Comparison of ENCODE assay signal across 8 mouse cellular contexts in genomic region chr11:102317901-102318575, GRCm38 (mm10). TPM values are rescaled to one million over a fixed set of nuclear protein-coding genes. Genes with fewer than 3 reads are reported as not detected.
DNase-seq lines count a peak whose midpoint lies in the region; ATAC-seq and TF ChIP-seq lines count a peak whose summit lies in the region.

No protein-coding gene starts in this region.

- peak overlapping the region; percentile 98 for H3K9ac ChIP-seq in intestine, postnatal 0 days (ENCODE audit: low read depth, low read length)
- peak overlapping the region; percentile 100 for H3K9ac ChIP-seq in liver, embryonic 16.5 days (ENCODE audit: low read depth, low read length)
- H3K9ac ChIP-seq in neural tube, embryonic 13.5 days, result peak overlapping the region; percentile 100

- peak; percentile 39 for ATAC-seq in intestine, postnatal 0 days
- ATAC-seq in liver, embryonic 16.5 days (ENCODE audit: low read depth), result peak; percentile 42
- ATAC-seq in neural tube, embryonic 13.5 days (ENCODE audit: low read depth), result peak; percentile 45

- no peaks in the 10 kb centered on the region; the same call in 1 of the 2 replicates for H3K27me3 ChIP-seq in intestine, postnatal 0 days (replicated peaks; ENCODE audit: control insufficient read depth, insufficient read depth, low read length)
- peaks cover 8% of the 10 kb centered on the region for H3K27me3 ChIP-seq in liver, embryonic 16.5 days (ENCODE audit: control insufficient read depth, insufficient read depth, low read depth, low read length)
- H3K27me3 ChIP-seq in neural tube, embryonic 13.5 days, result no peaks in the 10 kb centered on the region
- no peaks in the 10 kb centered on the region; the same call in 1 of the 2 replicates for H3K27me3 ChIP-seq in thymus, adult 2 months (ENCODE audit: control insufficient read depth, insufficient read depth, low read length)

- H3K4me1 ChIP-seq in cortical plate, adult 2 months (ENCODE audit: control insufficient read depth, insufficient read depth, low read length), result 0 out of 2 replicates have a peak, but pooled peaks cover 1% of the 10 kb centered on the region
- no peaks in the 10 kb centered on the region for H3K4me1 ChIP-seq in intestine, postnatal 0 days (replicated peaks; ENCODE audit: control insufficient read depth, insufficient read depth, low read length)
- H3K4me1 ChIP-seq in liver, embryonic 16.5 days (ENCODE audit: control insufficient read depth, low read depth, low read length), result peaks cover 30% of the 10 kb centered on the region
- peaks cover 28% of the 10 kb centered on the region for H3K4me1 ChIP-seq in neural tube, embryonic 13.5 days (replicated peaks)
- peaks cover 15% of the 10 kb centered on the region for H3K4me1 ChIP-seq in thymus, adult 2 months (replicated peaks; ENCODE audit: control insufficient read depth, insufficient read depth, low read length)

- H3K4me3 ChIP-seq in cortical plate, adult 2 months (ENCODE audit: insufficient read depth, low read length), result peak overlapping the region; percentile 55
- H3K4me3 ChIP-seq in intestine, postnatal 0 days (ENCODE audit: low read depth, low read length), result peak overlapping the region; percentile 97
- H3K4me3 ChIP-seq in liver, embryonic 16.5 days (ENCODE audit: low read depth, low read length), result peak overlapping the region; percentile 99
- H3K4me3 ChIP-seq in neural tube, embryonic 13.5 days, result peak overlapping the region; percentile 99
- peak overlapping the region; percentile 99 for H3K4me3 ChIP-seq in thymus, adult 2 months (ENCODE audit: control insufficient read depth, insufficient read depth, low read length)

- 0% methylated on average over 31 of the region's 77 CpGs for WGBS in intestine, postnatal 0 days
- under 1% methylated on average over 41 of the region's 77 CpGs for WGBS in liver, embryonic 16.5 days (ENCODE audit: insufficient replicate concordance)
- WGBS in neural tube, embryonic 13.5 days, result under 1% methylated on average over 29 of the region's 77 CpGs
- 1% methylated on average over 49 of the region's 77 CpGs for WGBS in thymus, adult 2 months

- peaks cover 16% of the 10 kb centered on the region for H3K36me3 ChIP-seq in intestine, postnatal 0 days (ENCODE audit: control insufficient read depth, insufficient read depth)
- H3K36me3 ChIP-seq in liver, embryonic 16.5 days (ENCODE audit: control insufficient read depth, insufficient read depth), result peaks cover 22% of the 10 kb centered on the region
- peaks cover 26% of the 10 kb centered on the region for H3K36me3 ChIP-seq in neural tube, embryonic 13.5 days
- H3K36me3 ChIP-seq in thymus, adult 2 months (ENCODE audit: control insufficient read depth, insufficient read depth, low read length), result peaks cover 20% of the 10 kb centered on the region

- H3K9me3 ChIP-seq in intestine, postnatal 0 days (ENCODE audit: control insufficient read depth), result no peaks in the 10 kb centered on the region
- H3K9me3 ChIP-seq in liver, embryonic 16.5 days (replicated peaks; ENCODE audit: control insufficient read depth, low read length), result no peaks in the 10 kb centered on the region
- no peaks in the 10 kb centered on the region for H3K9me3 ChIP-seq in neural tube, embryonic 13.5 days

- peak; percentile 65 to 69 for DNase-seq in urinary bladder, adult 18-20 months (ENCODE audit: low spot score in 2 of 2)
- DNase-seq in urinary bladder, postnatal 10 days (ENCODE audit: low spot score), result no peak
- peak; percentile 73 to 83 for DNase-seq in gastrocnemius, postnatal 4 days (ENCODE audit: low spot score in 2 of 2)
- peak; percentile 82 for DNase-seq in thymus, adult 2 months

- no peak for TF ChIP-seq POLR2A in cortical plate, adult 2 months (IDR thresholded peaks at IDR 0.05; ENCODE audit: extremely low read depth, insufficient read depth, low read length)
- TF ChIP-seq POLR2A in thymus, adult 2 months (IDR thresholded peaks at IDR 0.05; ENCODE audit: control insufficient read depth, extremely low read depth, insufficient read depth, low read length, poor library complexity), result peak; percentile 39; the same call in 1 of the 2 replicates

- H3K27ac ChIP-seq in cortical plate, adult 2 months (ENCODE audit: insufficient read depth, low read length), result peak overlapping the region; percentile 99
- peak overlapping the region; percentile 99 for H3K27ac ChIP-seq in intestine, postnatal 0 days (ENCODE audit: low read depth, low read length)
- H3K27ac ChIP-seq in liver, embryonic 16.5 days (ENCODE audit: low read length), result peak overlapping the region; percentile 98
- H3K27ac ChIP-seq in neural tube, embryonic 13.5 days (replicated peaks), result peak overlapping the region; percentile 100
- H3K27ac ChIP-seq in thymus, adult 2 months (ENCODE audit: control insufficient read depth, insufficient read depth, low read length), result peak overlapping the region; percentile 93

- TF ChIP-seq CTCF in cortical plate, adult 2 months (IDR thresholded peaks at IDR 0.05; ENCODE audit: extremely low read depth, insufficient read depth, low read length), result no peak
- TF ChIP-seq CTCF in intestine, postnatal 0 days (IDR thresholded peaks at IDR 0.05; ENCODE audit: low read depth), result no peak
- TF ChIP-seq CTCF in thymus, adult 2 months (IDR thresholded peaks at IDR 0.05; ENCODE audit: borderline replicate concordance, control insufficient read depth, extremely low read depth, insufficient read depth, low read length, poor library complexity), result no peak

- H3K4me2 ChIP-seq in intestine, postnatal 0 days (replicated peaks; ENCODE audit: low read depth), result peak overlapping the region; percentile 89
- peak overlapping the region; percentile 100 for H3K4me2 ChIP-seq in liver, embryonic 16.5 days (ENCODE audit: low read depth, low read length)
- peak overlapping the region; percentile 93 for H3K4me2 ChIP-seq in neural tube, embryonic 13.5 days

RNA-seq across cellular contexts. Expression of gene Ubtf, which starts 1.5 kb away (rescaled TPM):
- 84.1 and 86.8 TPM in 2 replicates for polyA plus RNA-seq in cortical plate, adult 2 months (2012; rRNA removed)
- 10 to 100 TPM; 85.8 to 98.3 TPM for total RNA-seq in gastrocnemius, postnatal 4 days (2021)
- 39.6 and 41.9 TPM in 2 replicates for polyA plus RNA-seq in intestine, postnatal 0 days (2015; fragmentation: Nextera tagmentation; extraction: Ambion mirVana)
- 44.5 and 46.4 TPM in 2 replicates for polyA plus RNA-seq in liver, embryonic 16.5 days (2015; fragmentation: Nextera tagmentation; extraction: Ambion mirVana)
- polyA plus RNA-seq in neural tube, embryonic 13.5 days (2015; fragmentation: Nextera tagmentation; extraction: Ambion mirVana), result 78.2 and 83.9 TPM in 2 replicates
- polyA plus RNA-seq in thymus, adult 2 months (2012; rRNA removed), result 59.7 and 67.9 TPM in 2 replicates

RNA-seq across cellular contexts. Expression of gene Atxn7l3, which starts 21.6 kb away (rescaled TPM):
- 171 and 180 TPM in 2 replicates for polyA plus RNA-seq in cortical plate, adult 2 months (2012; rRNA removed)
- total RNA-seq in gastrocnemius, postnatal 4 days (2021), result 10 to 100 TPM; 40.3 to 40.9 TPM
- 8.6 and 10.5 TPM in 2 replicates for polyA plus RNA-seq in intestine, postnatal 0 days (2015; fragmentation: Nextera tagmentation; extraction: Ambion mirVana)
- polyA plus RNA-seq in liver, embryonic 16.5 days (2015; fragmentation: Nextera tagmentation; extraction: Ambion mirVana), result 3.0 and 3.2 TPM in 2 replicates
- 26.7 and 30.6 TPM in 2 replicates for polyA plus RNA-seq in neural tube, embryonic 13.5 days (2015; fragmentation: Nextera tagmentation; extraction: Ambion mirVana)
- polyA plus RNA-seq in thymus, adult 2 months (2012; rRNA removed), result 89.9 TPM in 2 replicates

RNA-seq across cellular contexts. Expression of gene Tmub2, which starts 33.3 kb away (rescaled TPM):
- 95.3 and 97.0 TPM in 2 replicates for polyA plus RNA-seq in cortical plate, adult 2 months (2012; rRNA removed)
- 10 to 100 TPM; 25.9 to 26.3 TPM for total RNA-seq in gastrocnemius, postnatal 4 days (2021)
- polyA plus RNA-seq in intestine, postnatal 0 days (2015; fragmentation: Nextera tagmentation; extraction: Ambion mirVana), result 43.3 and 44.2 TPM in 2 replicates
- 26.7 and 28.5 TPM in 2 replicates for polyA plus RNA-seq in liver, embryonic 16.5 days (2015; fragmentation: Nextera tagmentation; extraction: Ambion mirVana)
- 79.6 and 81.4 TPM in 2 replicates for polyA plus RNA-seq in neural tube, embryonic 13.5 days (2015; fragmentation: Nextera tagmentation; extraction: Ambion mirVana)
- 74.1 and 74.2 TPM in 2 replicates for polyA plus RNA-seq in thymus, adult 2 months (2012; rRNA removed)

RNA-seq across cellular contexts. Expression of gene Slc4a1, which starts 48.0 kb away (rescaled TPM):
- 0.02 and 0.04 TPM in 2 replicates for polyA plus RNA-seq in cortical plate, adult 2 months (2012; rRNA removed)
- total RNA-seq in gastrocnemius, postnatal 4 days (2021), result 1 to 10 TPM; 2.5 to 7.2 TPM
- polyA plus RNA-seq in intestine, postnatal 0 days (2015; fragmentation: Nextera tagmentation; extraction: Ambion mirVana), result 0.29 and 0.34 TPM in 2 replicates
- 1,073 and 1,144 TPM in 2 replicates for polyA plus RNA-seq in liver, embryonic 16.5 days (2015; fragmentation: Nextera tagmentation; extraction: Ambion mirVana)
- 4.2 and 4.9 TPM in 2 replicates for polyA plus RNA-seq in neural tube, embryonic 13.5 days (2015; fragmentation: Nextera tagmentation; extraction: Ambion mirVana)
- polyA plus RNA-seq in thymus, adult 2 months (2012; rRNA removed), result 0.11 and 0.34 TPM in 2 replicates

RNA-seq across cellular contexts. Expression of gene Asb16, which starts 49.5 kb away (rescaled TPM):
- polyA plus RNA-seq in cortical plate, adult 2 months (2012; rRNA removed), result 1.9 and 2.2 TPM in 2 replicates
- 10 to 100 TPM; 25.7 to 31.1 TPM for total RNA-seq in gastrocnemius, postnatal 4 days (2021)
- 0.05 and 0.09 TPM in 2 replicates for polyA plus RNA-seq in intestine, postnatal 0 days (2015; fragmentation: Nextera tagmentation; extraction: Ambion mirVana)
- polyA plus RNA-seq in liver, embryonic 16.5 days (2015; fragmentation: Nextera tagmentation; extraction: Ambion mirVana), result 0.04 TPM in 1 of 2 replicates, not detected in the other
- polyA plus RNA-seq in neural tube, embryonic 13.5 days (2015; fragmentation: Nextera tagmentation; extraction: Ambion mirVana), result not detected in 2 replicates
- polyA plus RNA-seq in thymus, adult 2 months (2012; rRNA removed), result 0.12 and 0.27 TPM in 2 replicates
